Mouse (Mus musculus) stomach, embryonic 16.5 days (tissue): ENCODE data around the gene Hist1h4i. TPM values are rescaled to one million over a fixed set of nuclear protein-coding genes. Genes with fewer than 3 reads are reported as not detected.

Experiments used
- ATAC-seq: fragments of 200-750 bp; cut with Nextera tagmentation; 2 replicates; pipeline ENCODE4 v1.8.0; 2017; ENCODE audit warnings: moderate number of reproducible peaks, moderate TSS enrichment; ENCODE audit not compliant: insufficient read depth, low FRiP score
- H3K27ac ChIP-seq: fragments of 300-500 bp; sonication (generic); 2 replicates; pipeline ENCODE4 v1.5.1; 2014; ENCODE audit warnings: low read length
- H3K27me3 ChIP-seq: fragments of 300-500 bp; sonication (generic); 2 replicates; pipeline ENCODE4 v1.6.1; 2014; ENCODE audit warnings: low read length, control low read depth, mixed read lengths; ENCODE audit not compliant: control insufficient read depth, insufficient read depth
- H3K36me3 ChIP-seq: fragments of 300-500 bp; sonication (generic); 2 replicates; pipeline ENCODE4 v1.6.1; 2014; ENCODE audit warnings: low read length; ENCODE audit not compliant: control insufficient read depth, insufficient read depth
- H3K4me1 ChIP-seq: fragments of 300-500 bp; sonication (generic); 2 replicates; pipeline ENCODE4 v1.6.1; 2014; ENCODE audit warnings: low read length, control low read depth, mixed read lengths; ENCODE audit not compliant: control insufficient read depth, insufficient read depth
- H3K4me2 ChIP-seq: fragments of 300-500 bp; sonication (generic); 2 replicates; pipeline ENCODE4 v1.6.1; 2014; ENCODE audit warnings: low read depth, low read length, mixed read lengths
- H3K4me3 ChIP-seq: fragments of 300-500 bp; sonication (generic); replicated peaks from 2 replicates; pipeline ENCODE4 v1.5.1; 2014; ENCODE audit warnings: mild to moderate bottlenecking, low read length
- H3K9ac ChIP-seq: fragments of 300-500 bp; sonication (generic); 2 replicates; pipeline ENCODE4 v1.6.1; 2014; ENCODE audit warnings: low read length
- H3K9me3 ChIP-seq: fragments of 300-500 bp; sonication (generic); replicated peaks from 2 replicates; pipeline ENCODE4 v1.6.1; 2016; ENCODE audit warnings: low read length, control low read depth; ENCODE audit not compliant: control insufficient read depth
- WGBS: fragments of 180-500 bp; shearing (Covaris S2); extraction: QIAGEN DNeasy Blood & Tissue Kit; methylation state at CpG from one replicate; pipeline ENCODE4 v1.1.7; 2014; 5-methylcytosine and 5-hydroxymethylcytosine counted together
- polyA plus RNA-seq: library from polyadenylated mRNA; unstranded; fragments of >200 nt; fragmentation: Nextera tagmentation; extraction: Ambion mirVana; gene quantifications from 2 replicates; pipeline ENCODE4 v1.2.1, GENCODE M21; 2015

Hist1h4i gene
- polyA plus RNA-seq, 1 experiment from 2014 or later: 15.5 TPM

GRCm38 (mm10) chr13:22005605-22006333 lies 35.4 kb downstream of the Hist1h4i start:
- Histone ChIP-seq H3K4me2 (peak overlapping the region; percentile 86), H3K36me3 (no peaks in the 10 kb centered on the region), H3K4me1 (peaks cover 12% of the 10 kb centered on the region; the same call in 1 of the 2 replicates), H3K9ac (peak overlapping the region; percentile 63), H3K27ac (0 out of 2 replicates have a peak overlapping the region, but pooled peaks have one; percentile 2), H3K27me3 (peaks cover 93% of the 10 kb centered on the region), H3K4me3 (peak overlapping the region; percentile 61), H3K9me3 (no peaks in the 10 kb centered on the region)
- under 1% methylated on average over 45 of the region's 45 CpGs for WGBS
- ATAC-seq: peak; percentile 91

GRCm38 (mm10) chr13:22001823-22002222 lies 39.3 kb downstream of the Hist1h4i start:
- no peak for ATAC-seq
- Histone ChIP-seq H3K27ac (no peak overlapping the region), H3K4me3 (no peak overlapping the region), H3K9me3 (no peaks in the 10 kb centered on the region), H3K4me1 (peaks cover 9% of the 10 kb centered on the region; the same call in 1 of the 2 replicates), H3K4me2 (peak overlapping the region; percentile 27; the same call in 1 of the 2 replicates), H3K27me3 (peaks cover 91% of the 10 kb centered on the region), H3K9ac (no peak overlapping the region), H3K36me3 (no peaks in the 10 kb centered on the region)
- 21% methylated on average over 5 of the region's 5 CpGs for WGBS

GRCm38 (mm10) chr13:22001346-22001745 lies 39.8 kb downstream of the Hist1h4i start:
- H3K9me3 ChIP-seq: no peaks in the 10 kb centered on the region
- H3K4me1 ChIP-seq: peaks cover 6% of the 10 kb centered on the region; the same call in 1 of the 2 replicates
- H3K9ac ChIP-seq: no peak overlapping the region
- peaks cover 91% of the 10 kb centered on the region for H3K27me3 ChIP-seq
- no peaks in the 10 kb centered on the region for H3K36me3 ChIP-seq
- peak overlapping the region; percentile 27; the same call in 1 of the 2 replicates for H3K4me2 ChIP-seq
- ATAC-seq: no peak
- H3K4me3 ChIP-seq: no peak overlapping the region
- 69% methylated on average over 2 of the region's 2 CpGs for WGBS
- H3K27ac ChIP-seq: no peak overlapping the region

- WGBS: 33% methylated on average over 4 of the region's 4 CpGs
- Histone ChIP-seq H3K36me3 (no peaks in the 10 kb centered on the region), H3K4me2 (no peak overlapping the region), H3K9ac (no peak overlapping the region), H3K4me1 (peaks cover 12% of the 10 kb centered on the region; the same call in 1 of the 2 replicates), H3K27ac (no peak overlapping the region), H3K9me3 (no peaks in the 10 kb centered on the region), H3K27me3 (peaks cover 90% of the 10 kb centered on the region), H3K4me3 (no peak overlapping the region)
- ATAC-seq: no peak
Observed at GRCm38 (mm10) chr13:21999147-21999546, 42.0 kb downstream of the Hist1h4i start.

GRCm38 (mm10) chr13:21998412-21998811 lies 42.8 kb downstream of the Hist1h4i start:
- no peaks in the 10 kb centered on the region for H3K9me3 ChIP-seq
- WGBS: 25% methylated on average over 3 of the region's 3 CpGs
- H3K9ac ChIP-seq: no peak overlapping the region
- no peak for ATAC-seq
- H3K4me1 ChIP-seq: peaks cover 12% of the 10 kb centered on the region; the same call in 1 of the 2 replicates
- no peaks in the 10 kb centered on the region for H3K36me3 ChIP-seq
- H3K27ac ChIP-seq: no peak overlapping the region
- peaks cover 89% of the 10 kb centered on the region for H3K27me3 ChIP-seq
- H3K4me3 ChIP-seq: no peak overlapping the region
- H3K4me2 ChIP-seq: no peak overlapping the region

- H3K27me3 ChIP-seq: peaks cover 83% of the 10 kb centered on the region
- H3K4me2 ChIP-seq: no peak overlapping the region
- H3K36me3 ChIP-seq: no peaks in the 10 kb centered on the region
- 11% methylated on average over 4 of the region's 4 CpGs for whole genome bisulfite sequencing
- no peaks in the 10 kb centered on the region for H3K9me3 ChIP-seq
- no peak for ATAC-seq
- no peak overlapping the region for H3K9ac ChIP-seq
- H3K4me1 ChIP-seq: peaks cover 12% of the 10 kb centered on the region; the same call in 1 of the 2 replicates
- H3K27ac ChIP-seq: no peak overlapping the region
- no peak overlapping the region for H3K4me3 ChIP-seq
Observed at GRCm38 (mm10) chr13:21997821-21998220, 43.3 kb downstream of the Hist1h4i start.

- no peak for ATAC-seq
- H3K27ac ChIP-seq: no peak overlapping the region
- peak overlapping the region; percentile 30 for H3K4me3 ChIP-seq
- H3K27me3 ChIP-seq: peaks cover 78% of the 10 kb centered on the region
- whole genome bisulfite sequencing: 2% methylated on average over 21 of the region's 21 CpGs
- H3K9ac ChIP-seq: no peak overlapping the region
- no peaks in the 10 kb centered on the region for H3K36me3 ChIP-seq
- H3K4me2 ChIP-seq: peak overlapping the region; percentile 70
- no peaks in the 10 kb centered on the region for H3K9me3 ChIP-seq
- peaks cover 12% of the 10 kb centered on the region; the same call in 1 of the 2 replicates for H3K4me1 ChIP-seq
Observed at GRCm38 (mm10) chr13:21997201-21997820, 43.9 kb downstream of the Hist1h4i start.

- no peak overlapping the region for H3K27ac ChIP-seq
- H3K4me1 ChIP-seq: peaks cover 12% of the 10 kb centered on the region; the same call in 1 of the 2 replicates
- peak overlapping the region; percentile 70 for H3K4me2 ChIP-seq
- peaks cover 75% of the 10 kb centered on the region for H3K27me3 ChIP-seq
- H3K36me3 ChIP-seq: no peaks in the 10 kb centered on the region
- no peaks in the 10 kb centered on the region for H3K9me3 ChIP-seq
- no peak overlapping the region for H3K9ac ChIP-seq
- peak overlapping the region; percentile 30 for H3K4me3 ChIP-seq
- 3% methylated on average over 13 of the region's 13 CpGs for WGBS
- no peak for ATAC-seq
Observed at GRCm38 (mm10) chr13:21996840-21997185, 44.3 kb downstream of the Hist1h4i start.
